Mouse (Mus musculus): ENCODE results near the gene Wars. TPM values are rescaled to one million over a fixed set of nuclear protein-coding genes. Genes with fewer than 3 reads are reported as not detected.

Wars gene
- polyA plus RNA-seq, 1 experiment from 2014 or later = 93.0 TPM

- DNase-seq (ENCODE audit: low spot score) (no peak), ATAC-seq (replicated peaks; ENCODE audit: low FRiP score, low TSS enrichment, low read depth) (no peak)
- H3K4me3 ChIP-seq (ENCODE audit: low read depth, low read length) = no peak overlapping the region
- H3K9me3 ChIP-seq (ENCODE audit: control insufficient read depth, low read length) = no peaks in the 10 kb centered on the region
- H3K27ac ChIP-seq (ENCODE audit: low read depth) = no peak overlapping the region
- peaks cover 38% of the 10 kb centered on the region for H3K36me3 ChIP-seq (ENCODE audit: control insufficient read depth, insufficient read depth, low read length)
- peaks cover 9% of the 10 kb centered on the region for H3K4me1 ChIP-seq (replicated peaks; ENCODE audit: control insufficient read depth, insufficient read depth, low read length)
- 91% methylated on average over 7 of the region's 7 CpGs for WGBS
- no peak overlapping the region for H3K4me2 ChIP-seq (ENCODE audit: low read length)
- no peak overlapping the region for H3K9ac ChIP-seq (ENCODE audit: low read length)
- H3K27me3 ChIP-seq (replicated peaks; ENCODE audit: control insufficient read depth, insufficient read depth, low read length) = no peaks in the 10 kb centered on the region
Measured at GRCm38 (mm10) chr12:108842663-108843062, 51.3 kb downstream of the Wars start.

DNA sequence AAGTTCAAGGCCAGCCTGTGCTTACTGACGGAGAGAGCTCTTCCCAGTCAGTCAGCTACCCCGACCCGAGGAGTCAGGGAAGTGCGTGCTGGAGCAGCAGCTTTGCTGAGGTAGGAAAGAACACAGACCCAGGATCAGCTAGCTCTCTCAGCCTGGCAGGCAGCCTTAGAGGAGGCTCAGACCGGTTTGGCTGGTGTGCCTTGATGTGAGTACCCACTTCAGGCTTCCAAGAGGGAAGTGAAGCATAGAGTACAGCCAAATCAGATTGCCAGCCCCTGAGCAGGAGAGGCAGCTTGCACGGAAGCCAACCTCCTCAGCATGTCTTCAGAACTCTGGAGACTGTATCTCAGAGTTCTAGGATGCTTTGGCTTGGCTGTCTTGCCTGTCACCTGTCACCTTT lies 52.8 kb downstream of the Wars start:
- Histone ChIP-seq H3K27me3 (replicated peaks; ENCODE audit: control insufficient read depth, insufficient read depth, low read length) (no peaks in the 10 kb centered on the region), H3K4me3 (ENCODE audit: low read depth, low read length) (no peak overlapping the region), H3K9ac (ENCODE audit: low read length) (no peak overlapping the region), H3K4me1 (replicated peaks; ENCODE audit: control insufficient read depth, insufficient read depth, low read length) (peaks cover 19% of the 10 kb centered on the region), H3K27ac (ENCODE audit: low read depth) (no peak overlapping the region), H3K36me3 (ENCODE audit: control insufficient read depth, insufficient read depth, low read length) (peaks cover 38% of the 10 kb centered on the region), H3K9me3 (ENCODE audit: control insufficient read depth, low read length) (no peaks in the 10 kb centered on the region), H3K4me2 (ENCODE audit: low read length) (no peak overlapping the region)
- DNase-seq (ENCODE audit: low spot score) (no peak), ATAC-seq (replicated peaks; ENCODE audit: low FRiP score, low TSS enrichment, low read depth) (no peak)
- 93% methylated on average over 6 of the region's 6 CpGs for WGBS

- peak overlapping the region; percentile 75 for H3K9ac ChIP-seq (ENCODE audit: low read length)
- peak overlapping the region; percentile 94 for H3K4me2 ChIP-seq (ENCODE audit: low read length)
- no peak for ATAC-seq (replicated peaks; ENCODE audit: low FRiP score, low TSS enrichment, low read depth)
- no peak for DNase-seq (ENCODE audit: low spot score)
- no peaks in the 10 kb centered on the region for H3K27me3 ChIP-seq (replicated peaks; ENCODE audit: control insufficient read depth, insufficient read depth, low read length)
- H3K4me3 ChIP-seq (ENCODE audit: low read depth, low read length) = peak overlapping the region; percentile 53
- H3K36me3 ChIP-seq (ENCODE audit: control insufficient read depth, insufficient read depth, low read length) = peaks cover 10% of the 10 kb centered on the region
- peaks cover 31% of the 10 kb centered on the region for H3K4me1 ChIP-seq (replicated peaks; ENCODE audit: control insufficient read depth, insufficient read depth, low read length)
- 40% methylated on average over 7 of the region's 7 CpGs for WGBS
- peak overlapping the region; percentile 82 for H3K27ac ChIP-seq (ENCODE audit: low read depth)
- no peaks in the 10 kb centered on the region for H3K9me3 ChIP-seq (ENCODE audit: control insufficient read depth, low read length)
Measured at GRCm38 (mm10) chr12:108836722-108837121, 57.3 kb downstream of the Wars start.

- peaks cover 32% of the 10 kb centered on the region for H3K4me1 ChIP-seq (replicated peaks; ENCODE audit: control insufficient read depth, insufficient read depth, low read length)
- peak within 1 kb of the TSS; percentile 94 for H3K4me2 ChIP-seq (ENCODE audit: low read length)
- H3K9ac ChIP-seq (ENCODE audit: low read length) = peak within 1 kb of the TSS; percentile 75
- ATAC-seq (replicated peaks; ENCODE audit: low FRiP score, low TSS enrichment, low read depth) (peak; percentile 99), DNase-seq (ENCODE audit: low spot score) (peak; percentile 95)
- H3K27me3 ChIP-seq (replicated peaks; ENCODE audit: control insufficient read depth, insufficient read depth, low read length) = no peaks in the 10 kb centered on the region
- H3K9me3 ChIP-seq (ENCODE audit: control insufficient read depth, low read length) = no peaks in the 10 kb centered on the region
- H3K36me3 ChIP-seq (ENCODE audit: control insufficient read depth, insufficient read depth, low read length) = peaks cover 3% of the 10 kb centered on the region
- H3K27ac ChIP-seq (ENCODE audit: low read depth) = peak within 1 kb of the TSS; percentile 82
- under 1% methylated on average over 40 of the region's 53 CpGs for WGBS
- H3K4me3 ChIP-seq (ENCODE audit: low read depth, low read length) = peak within 1 kb of the TSS; percentile 53
Measured at GRCm38 (mm10) chr12:108835840-108836409, 58.0 kb downstream of the Wars start, which contains the start of the genes Slc25a29 and Slc25a47. TSS of gene Slc25a29 (minus strand) at chr12:108835883. TSS of gene Slc25a47 (plus strand) at chr12:108836046.

DNA sequence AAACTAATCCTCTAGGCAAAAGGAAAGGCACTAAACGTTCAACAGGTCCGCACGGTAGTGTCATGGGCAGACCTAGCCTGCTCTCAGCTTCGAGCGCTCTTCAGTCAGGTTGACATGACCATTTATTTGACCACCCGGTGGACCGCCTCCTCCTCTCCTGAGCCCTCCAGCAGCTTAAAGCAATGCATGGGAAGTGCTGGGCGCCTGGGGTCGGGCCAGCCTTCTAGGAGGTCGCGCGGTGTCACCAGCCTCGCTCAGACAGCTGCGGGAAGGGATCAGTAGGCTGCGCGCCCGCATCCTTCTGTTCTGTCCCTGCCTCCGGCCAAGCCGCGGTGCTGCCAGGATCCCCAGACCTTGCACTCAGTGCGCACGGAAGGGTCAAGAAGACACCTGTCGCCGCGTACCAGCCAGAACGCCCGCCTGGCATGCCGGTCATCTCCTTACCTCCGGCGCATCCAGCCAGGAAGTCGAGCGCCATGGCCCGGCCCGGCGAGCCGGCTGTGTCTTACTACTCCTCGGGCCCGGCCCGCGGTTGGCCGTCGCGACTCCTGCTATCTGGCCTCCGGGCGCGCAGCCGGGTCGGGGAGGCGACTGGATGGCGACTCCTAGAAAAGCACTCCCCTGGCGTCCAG lies 58.6 kb downstream of the Wars start:
- H3K4me2 ChIP-seq (ENCODE audit: low read length) = peak overlapping the region; percentile 94
- DNase-seq (ENCODE audit: low spot score) (peak; percentile 63), ATAC-seq (replicated peaks; ENCODE audit: low FRiP score, low TSS enrichment, low read depth) (no peak; the same call in none of the 2 replicates)
- peaks cover 32% of the 10 kb centered on the region for H3K4me1 ChIP-seq (replicated peaks; ENCODE audit: control insufficient read depth, insufficient read depth, low read length)
- no peak overlapping the region for H3K27ac ChIP-seq (ENCODE audit: low read depth)
- peak overlapping the region; percentile 53 for H3K4me3 ChIP-seq (ENCODE audit: low read depth, low read length)
- WGBS = 2% methylated on average over 51 of the region's 51 CpGs
- H3K36me3 ChIP-seq (ENCODE audit: control insufficient read depth, insufficient read depth, low read length) = peaks cover 3% of the 10 kb centered on the region
- no peaks in the 10 kb centered on the region for H3K9me3 ChIP-seq (ENCODE audit: control insufficient read depth, low read length)
- no peaks in the 10 kb centered on the region for H3K27me3 ChIP-seq (replicated peaks; ENCODE audit: control insufficient read depth, insufficient read depth, low read length)
- H3K9ac ChIP-seq (ENCODE audit: low read length) = peak overlapping the region; percentile 75

GRCm38 (mm10) chr12:108834786-108835185 lies 59.2 kb downstream of the Wars start:
- no peaks in the 10 kb centered on the region for H3K27me3 ChIP-seq (replicated peaks; ENCODE audit: control insufficient read depth, insufficient read depth, low read length)
- DNase-seq (ENCODE audit: low spot score) (no peak), ATAC-seq (replicated peaks; ENCODE audit: low FRiP score, low TSS enrichment, low read depth) (no peak)
- H3K9me3 ChIP-seq (ENCODE audit: control insufficient read depth, low read length) = no peaks in the 10 kb centered on the region
- peak overlapping the region; percentile 94 for H3K4me2 ChIP-seq (ENCODE audit: low read length)
- 28% methylated on average over 5 of the region's 5 CpGs for WGBS
- H3K9ac ChIP-seq (ENCODE audit: low read length) = peak overlapping the region; percentile 75
- H3K4me3 ChIP-seq (ENCODE audit: low read depth, low read length) = peak overlapping the region; percentile 53
- H3K27ac ChIP-seq (ENCODE audit: low read depth) = no peak overlapping the region
- peaks cover 3% of the 10 kb centered on the region for H3K36me3 ChIP-seq (ENCODE audit: control insufficient read depth, insufficient read depth, low read length)
- peaks cover 32% of the 10 kb centered on the region for H3K4me1 ChIP-seq (replicated peaks; ENCODE audit: control insufficient read depth, insufficient read depth, low read length)

- H3K9me3 ChIP-seq (ENCODE audit: control insufficient read depth, low read length) = no peaks in the 10 kb centered on the region
- H3K36me3 ChIP-seq (ENCODE audit: control insufficient read depth, insufficient read depth, low read length) = peaks cover 3% of the 10 kb centered on the region; the same call in 1 of the 2 replicates
- no peaks in the 10 kb centered on the region for H3K27me3 ChIP-seq (replicated peaks; ENCODE audit: control insufficient read depth, insufficient read depth, low read length)
- no peak overlapping the region for H3K27ac ChIP-seq (ENCODE audit: low read depth)
- ATAC-seq (replicated peaks; ENCODE audit: low FRiP score, low TSS enrichment, low read depth) (no peak), DNase-seq (ENCODE audit: low spot score) (no peak)
- no peak overlapping the region for H3K4me2 ChIP-seq (ENCODE audit: low read length)
- WGBS = 80% methylated on average over 3 of the region's 3 CpGs
- H3K4me3 ChIP-seq (ENCODE audit: low read depth, low read length) = no peak overlapping the region
- no peak overlapping the region for H3K9ac ChIP-seq (ENCODE audit: low read length)
- H3K4me1 ChIP-seq (replicated peaks; ENCODE audit: control insufficient read depth, insufficient read depth, low read length) = peaks cover 32% of the 10 kb centered on the region
Measured at GRCm38 (mm10) chr12:108834337-108834736, 59.6 kb downstream of the Wars start.

DNA sequence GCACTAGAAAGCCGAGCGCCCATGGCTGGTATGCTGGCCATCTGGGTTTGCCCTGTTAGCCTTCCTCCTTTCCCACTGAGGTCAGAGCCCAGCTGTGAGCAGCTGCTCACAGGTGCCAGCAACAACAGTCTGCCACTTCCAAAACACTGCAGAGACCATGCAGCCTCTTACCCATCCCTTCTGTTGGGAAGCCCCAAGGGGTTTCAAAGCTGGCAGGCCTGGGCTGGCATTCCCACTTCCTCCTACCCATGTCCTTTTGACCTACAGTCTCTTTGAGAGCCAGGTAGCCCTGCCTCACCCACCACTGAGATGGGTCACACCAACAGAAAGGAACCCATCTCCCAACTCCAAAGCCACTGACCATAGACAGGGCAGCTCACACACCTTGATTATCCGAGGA lies 60.6 kb downstream of the Wars start:
- Histone ChIP-seq H3K27ac (ENCODE audit: low read depth) (no peak overlapping the region), H3K4me3 (ENCODE audit: low read depth, low read length) (no peak overlapping the region), H3K9ac (ENCODE audit: low read length) (no peak overlapping the region), H3K4me2 (ENCODE audit: low read length) (no peak overlapping the region), H3K4me1 (replicated peaks; ENCODE audit: control insufficient read depth, insufficient read depth, low read length) (peaks cover 31% of the 10 kb centered on the region), H3K9me3 (ENCODE audit: control insufficient read depth, low read length) (no peaks in the 10 kb centered on the region), H3K27me3 (replicated peaks; ENCODE audit: control insufficient read depth, insufficient read depth, low read length) (no peaks in the 10 kb centered on the region), H3K36me3 (ENCODE audit: control insufficient read depth, insufficient read depth, low read length) (peaks cover 3% of the 10 kb centered on the region; the same call in 1 of the 2 replicates)
- DNase-seq (ENCODE audit: low spot score) = no peak
- WGBS = 93% methylated on average over 3 of the region's 3 CpGs
- no peak for ATAC-seq (replicated peaks; ENCODE audit: low FRiP score, low TSS enrichment, low read depth)

- no peaks in the 10 kb centered on the region for H3K36me3 ChIP-seq (ENCODE audit: control insufficient read depth, insufficient read depth, low read length)
- no peak overlapping the region for H3K4me3 ChIP-seq (ENCODE audit: low read depth, low read length)
- DNase-seq (ENCODE audit: low spot score) (no peak), ATAC-seq (replicated peaks; ENCODE audit: low FRiP score, low TSS enrichment, low read depth) (no peak)
- no peaks in the 10 kb centered on the region for H3K9me3 ChIP-seq (ENCODE audit: control insufficient read depth, low read length)
- WGBS = 86% methylated on average over 8 of the region's 8 CpGs
- H3K27ac ChIP-seq (ENCODE audit: low read depth) = no peak overlapping the region
- no peaks in the 10 kb centered on the region for H3K27me3 ChIP-seq (replicated peaks; ENCODE audit: control insufficient read depth, insufficient read depth, low read length)
- H3K4me2 ChIP-seq (ENCODE audit: low read length) = no peak overlapping the region
- no peak overlapping the region for H3K9ac ChIP-seq (ENCODE audit: low read length)
- peaks cover 25% of the 10 kb centered on the region for H3K4me1 ChIP-seq (replicated peaks; ENCODE audit: control insufficient read depth, insufficient read depth, low read length)
Measured at GRCm38 (mm10) chr12:108832851-108833250, 61.1 kb downstream of the Wars start.

All from intestine, embryonic 14.5 days (tissue).